18 mouse cellular contexts compared by ENCODE assay signal in the genomic region with DNA sequence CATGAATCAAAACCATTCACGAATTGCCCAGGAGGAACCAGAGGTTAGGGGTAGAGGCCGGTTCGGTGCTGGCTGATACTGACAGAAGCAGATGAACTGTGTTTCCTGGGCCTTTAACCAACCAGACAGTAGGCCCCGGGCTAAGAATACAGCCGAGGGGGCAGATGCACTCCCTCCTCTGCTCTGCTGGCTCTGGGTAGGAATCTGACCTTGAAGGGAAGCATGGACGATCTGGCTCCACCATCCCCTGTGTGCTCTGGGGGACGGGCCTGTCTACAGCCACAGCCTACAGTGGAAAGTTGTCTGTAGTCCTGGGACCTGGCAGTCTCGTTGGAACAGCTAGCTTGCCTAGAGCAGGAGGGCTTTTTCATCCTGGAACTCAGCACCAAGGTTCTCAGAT. TPM values are rescaled to one million over a fixed set of nuclear protein-coding genes. Genes with fewer than 3 reads are reported as not detected.
A peak's percentile ranks its signal among the peaks of the same experiment; 100 is the strongest.
DNase-seq lines count a peak whose midpoint lies in the region; ATAC-seq lines count a peak whose summit lies in the region.
"Had no signal": no experiment of that assay in that cellular context is flagged by ENCODE, and none has a peak within 500 bp of the region (broad histone marks: within the 10 kb centered on the region; RNA-seq: fewer than 3 reads in every experiment).

No protein-coding gene starts in this region.

- peak; percentile 70 to 84 for DNase-seq in adrenal gland, adult (ENCODE audit: inconsistent age in 2 of 2, low spot score in 1 of 2)
- DNase-seq in adrenal gland, adult 18-20 months (ENCODE audit: low spot score in 2 of 2) = no peak
- DNase-seq in ovary, adult 18-20 months (ENCODE audit: low spot score) = peak; percentile 76
- DNase-seq in ovary, postnatal 10 days (ENCODE audit: low spot score) = no peak
- peak; percentile 63 for DNase-seq in testis, postnatal 14 days (ENCODE audit: low spot score)
- DNase-seq in frontal cortex, adult 2 months (ENCODE audit: extremely low spot score in 1 of 2, low spot score in 1 of 2) = no peak
- no peak for DNase-seq in right cerebral cortex, postnatal 25 days
- DNase-seq: cerebellum, adult 9-11 months; embryo, embryonic 11 days; kidney, adult 2 months; kidney, postnatal 25 days; lung, postnatal 10 days had no signal

- H3K4me3 ChIP-seq in heart, embryonic 14.5 days (ENCODE audit: control insufficient read depth in 1 of 2, insufficient read depth in 1 of 2, low read depth in 1 of 2, low read length in 2 of 2) = no peak overlapping the region
- H3K4me3 ChIP-seq: forebrain, embryonic 13.5 days had no signal

- ATAC-seq in heart, embryonic 14.5 days (ENCODE audit: insufficient number of reproducible peaks, insufficient read depth, low FRiP score, low read depth) = peak; percentile 47; the same call in 1 of the 2 replicates
- ATAC-seq: CD4-positive, CD25-positive, alpha-beta regulatory T cell, adult 4 months; forebrain, embryonic 13.5 days had no signal

- WGBS in heart, embryonic 14.5 days = 38% methylated on average over 8 of the region's 8 CpGs

- peaks cover 21 to 32% of the 10 kb centered on the region in 2 experiments for H3K4me1 ChIP-seq in heart, embryonic 14.5 days (ENCODE audit: control insufficient read depth in 2 of 2, insufficient read depth in 2 of 2, low read length in 2 of 2)
- H3K4me1 ChIP-seq: forebrain, embryonic 13.5 days had no signal

- H3K36me3 ChIP-seq in heart, embryonic 14.5 days (ENCODE audit: control insufficient read depth, insufficient read depth, low read length) = peaks cover 39% of the 10 kb centered on the region
- H3K36me3 ChIP-seq: G1E had no signal

- no peak overlapping the region for H3K4me2 ChIP-seq in heart, embryonic 14.5 days (ENCODE audit: low read length)
- H3K4me2 ChIP-seq: forebrain, embryonic 13.5 days had no signal

- H3K27ac ChIP-seq in heart, embryonic 14.5 days (replicated peaks in 1 of 2; ENCODE audit: control insufficient read depth in 1 of 2, insufficient read depth in 1 of 2, low read depth in 2 of 2, low read length in 2 of 2) = peak overlapping the region in 1 of 2 experiments; percentile 55; a peak in 3 of 4 replicates
- H3K27ac ChIP-seq: forebrain, embryonic 13.5 days had no signal

- H3K9me3 ChIP-seq in heart, embryonic 14.5 days (ENCODE audit: control insufficient read depth, low read length) = no peaks in the 10 kb centered on the region
- H3K9me3 ChIP-seq: forebrain, embryonic 13.5 days had no signal

- no peak overlapping the region for H3K9ac ChIP-seq in heart, embryonic 14.5 days (ENCODE audit: low read length)
- H3K9ac ChIP-seq: forebrain, embryonic 13.5 days had no signal

- no peaks in the 10 kb centered on the region for H3K27me3 ChIP-seq in heart, embryonic 14.5 days (ENCODE audit: control insufficient read depth, insufficient read depth, low read length)
- H3K27me3 ChIP-seq: forebrain, embryonic 13.5 days had no signal

RNA-seq across cellular contexts. Expression of gene Pmp22, which starts 14.7 kb away (rescaled TPM):
- total RNA-seq in adrenal gland, adult 18-20 months (2021) = 100 to 1,000 TPM; 106 to 127 TPM
- polyA plus RNA-seq in heart, embryonic 14.5 days (2014; fragmentation: Nextera tagmentation; extraction: Ambion mirVana) = 88.7 and 95.6 TPM in 2 replicates
- 23.9 and 24.0 TPM in 2 replicates for polyA plus RNA-seq in frontal cortex, adult 2 months (2012; rRNA removed)
- total RNA-seq: hematopoietic stem cell, adult 5-6 weeks; megakaryocyte-erythroid progenitor cell, adult 5-6 weeks had no signal
- polyA plus RNA-seq: CD4-positive, CD25-positive, alpha-beta regulatory T cell, adult 4 months; G1E had no signal

Comparison
In these comparisons a context has a peak if more than half of its experiments do, and no peak if none do; other contexts are left out.
1. DNase-seq: peak in adrenal gland, adult (2 of 2), ovary, adult 18-20 months (single experiment) and testis, postnatal 14 days (single experiment); none in adrenal gland, adult 18-20 months (0 of 2), ovary, postnatal 10 days (single experiment), frontal cortex, adult 2 months (0 of 2) and right cerebral cortex, postnatal 25 days (single experiment).